Mouse (Mus musculus) testis, adult 2 months (tissue): ENCODE results near the gene Zmiz1. TPM values are rescaled to one million over a fixed set of nuclear protein-coding genes. Genes with fewer than 3 reads are reported as not detected.

Experiments used
- H3K27ac ChIP-seq: fragments of 200-500 bp; 2 replicates; pipeline ENCODE4 v1.5.1; 2012; ENCODE audit warnings: low read depth, low read length; ENCODE audit not compliant: control insufficient read depth, insufficient read depth
- H3K27me3 ChIP-seq: fragments of 200-500 bp; 2 replicates; pipeline ENCODE4 v1.6.1; 2012; ENCODE audit warnings: mild to moderate bottlenecking, low read length, moderate library complexity; ENCODE audit not compliant: control insufficient read depth, insufficient read depth
- H3K36me3 ChIP-seq: fragments of 200-500 bp; 2 replicates; pipeline ENCODE4 v1.6.1; 2012; ENCODE audit warnings: mild to moderate bottlenecking, low read length; ENCODE audit not compliant: control insufficient read depth, insufficient read depth
- H3K4me1 ChIP-seq: fragments of 200-500 bp; 2 replicates; pipeline ENCODE4 v1.6.1; 2012; ENCODE audit warnings: low read length; ENCODE audit not compliant: control insufficient read depth, insufficient read depth
- H3K4me3 ChIP-seq: fragments of 200-500 bp; 2 replicates; pipeline ENCODE4 v1.5.1; 2012; ENCODE audit warnings: low read depth, mild to moderate bottlenecking, low read length, moderate library complexity, mixed read lengths; ENCODE audit not compliant: control insufficient read depth
- CTCF ChIP-seq: fragments of 200-500 bp; IDR thresholded peaks from 2 replicates; pipeline ENCODE4 v1.5.1; 2012; ENCODE audit warnings: low read depth, mild to moderate bottlenecking, inconsistent platforms, low read length, moderate library complexity; ENCODE audit not compliant: control insufficient read depth, insufficient read depth, insufficient replicate concordance
- POLR2A ChIP-seq: fragments of 200-500 bp; IDR thresholded peaks from 2 replicates; pipeline ENCODE4 v1.6.1; 2012; ENCODE audit warnings: low read depth, mild to moderate bottlenecking, inconsistent platforms, low read length, moderate library complexity; ENCODE audit not compliant: control insufficient read depth
- polyA plus RNA-seq: library from polyadenylated mRNA; depleted of rRNA; stranded (reverse); fragments of >200 nt; gene quantifications from 2 replicates; pipeline ENCODE4 v1.2.3, GENCODE M21; 2012

The Zmiz1 gene
- polyA plus RNA-seq, 1 experiment: 9.1 TPM

DNA sequence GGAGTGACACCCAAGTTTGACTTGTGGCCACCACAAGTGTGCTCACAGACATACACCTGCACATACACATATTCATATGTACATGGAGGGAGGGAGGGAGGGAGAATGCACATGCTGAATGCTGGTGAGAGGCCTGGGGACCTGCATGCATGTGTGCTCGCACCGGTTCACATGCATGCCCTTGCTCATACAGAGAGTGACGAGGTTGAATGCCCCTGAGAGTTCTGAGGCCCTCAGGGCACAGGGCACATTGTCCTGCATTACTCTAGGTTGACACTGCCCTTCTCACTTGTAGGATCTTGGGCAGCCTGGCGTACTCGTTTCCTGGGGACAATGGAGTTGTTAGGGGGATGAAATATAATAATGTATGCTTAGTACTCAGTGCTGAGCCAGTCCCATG lies 23.4 kb downstream of the Zmiz1 start:
- TF ChIP-seq CTCF (no peak), POLR2A (no peak)
- Histone ChIP-seq H3K4me3 (no peak overlapping the region), H3K27me3 (no peaks in the 10 kb centered on the region), H3K27ac (no peak overlapping the region), H3K36me3 (no peaks in the 10 kb centered on the region), H3K4me1 (peaks cover 2% of the 10 kb centered on the region)

DNA sequence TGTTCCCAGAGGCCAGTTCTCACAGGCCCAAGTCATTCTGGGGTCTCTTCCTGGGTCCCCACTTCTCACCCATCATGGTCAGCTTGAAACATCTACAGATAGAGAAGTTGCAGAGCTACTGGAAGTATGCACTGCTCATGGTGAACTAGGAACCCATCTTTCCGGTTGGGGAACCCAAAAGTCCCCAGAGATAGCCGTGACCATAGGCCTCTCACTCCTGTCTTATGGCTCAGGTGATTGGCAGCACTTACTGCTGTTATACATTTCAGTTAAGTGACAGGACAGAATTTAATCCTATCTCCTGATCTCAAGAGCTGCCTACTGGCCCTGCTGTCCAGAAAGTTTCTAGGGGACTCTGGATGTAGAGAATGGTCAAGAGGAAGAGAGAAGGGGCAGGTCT lies 24.3 kb downstream of the Zmiz1 start:
- Histone ChIP-seq H3K27me3 (no peaks in the 10 kb centered on the region), H3K36me3 (no peaks in the 10 kb centered on the region), H3K4me3 (no peak overlapping the region), H3K4me1 (peaks cover 2% of the 10 kb centered on the region), H3K27ac (no peak overlapping the region)
- TF ChIP-seq CTCF (no peak), POLR2A (no peak)

DNA sequence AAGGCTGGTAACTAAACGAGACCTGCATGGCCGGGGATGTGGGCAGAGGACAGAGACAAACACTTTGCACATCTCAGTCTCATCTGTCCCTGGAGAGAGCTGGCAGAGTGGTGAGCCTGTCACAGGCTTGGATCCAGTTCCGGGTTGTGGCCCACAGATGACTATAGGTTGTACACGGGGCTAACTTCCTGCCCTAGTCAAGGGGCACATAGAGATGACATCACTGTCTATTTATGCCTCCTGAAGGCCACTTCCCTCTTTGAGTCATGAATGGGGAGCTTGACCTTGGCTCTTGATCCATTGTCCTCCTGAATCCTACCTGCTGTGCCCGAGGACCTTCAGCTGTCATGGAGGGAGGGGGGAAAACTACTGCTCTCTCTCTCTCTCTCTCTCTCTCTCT lies 25.1 kb downstream of the Zmiz1 start:
- H3K4me3 ChIP-seq: no peak overlapping the region
- H3K27me3 ChIP-seq: no peaks in the 10 kb centered on the region
- TF ChIP-seq POLR2A (no peak), CTCF (no peak)
- H3K27ac ChIP-seq: no peak overlapping the region
- no peaks in the 10 kb centered on the region for H3K36me3 ChIP-seq
- peaks cover 2% of the 10 kb centered on the region for H3K4me1 ChIP-seq

DNA sequence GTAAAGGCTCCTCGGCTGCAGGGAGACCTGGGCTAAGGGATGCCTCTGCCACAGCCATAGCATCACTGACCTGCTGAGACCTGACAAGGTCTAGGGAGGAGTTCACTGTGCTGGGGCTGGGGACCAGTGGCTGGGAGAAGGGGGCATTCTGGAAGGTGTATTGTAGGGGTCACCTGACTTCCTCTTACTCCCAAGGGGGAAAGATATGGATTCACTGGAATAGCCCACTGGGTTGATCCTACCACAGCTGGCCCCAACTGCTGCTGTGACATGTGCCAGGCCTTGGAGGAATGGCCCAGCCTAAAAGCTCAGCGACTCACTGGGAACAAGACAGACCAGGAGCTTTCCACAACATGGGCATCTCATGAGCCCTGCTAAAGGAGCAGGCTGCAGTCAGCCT lies 27.2 kb downstream of the Zmiz1 start:
- Histone ChIP-seq H3K27ac (no peak overlapping the region), H3K4me3 (no peak overlapping the region), H3K27me3 (no peaks in the 10 kb centered on the region), H3K4me1 (no peaks in the 10 kb centered on the region; the same call in none of the 2 replicates), H3K36me3 (no peaks in the 10 kb centered on the region)
- no peak for TF ChIP-seq CTCF
- TF ChIP-seq POLR2A: no peak

DNA sequence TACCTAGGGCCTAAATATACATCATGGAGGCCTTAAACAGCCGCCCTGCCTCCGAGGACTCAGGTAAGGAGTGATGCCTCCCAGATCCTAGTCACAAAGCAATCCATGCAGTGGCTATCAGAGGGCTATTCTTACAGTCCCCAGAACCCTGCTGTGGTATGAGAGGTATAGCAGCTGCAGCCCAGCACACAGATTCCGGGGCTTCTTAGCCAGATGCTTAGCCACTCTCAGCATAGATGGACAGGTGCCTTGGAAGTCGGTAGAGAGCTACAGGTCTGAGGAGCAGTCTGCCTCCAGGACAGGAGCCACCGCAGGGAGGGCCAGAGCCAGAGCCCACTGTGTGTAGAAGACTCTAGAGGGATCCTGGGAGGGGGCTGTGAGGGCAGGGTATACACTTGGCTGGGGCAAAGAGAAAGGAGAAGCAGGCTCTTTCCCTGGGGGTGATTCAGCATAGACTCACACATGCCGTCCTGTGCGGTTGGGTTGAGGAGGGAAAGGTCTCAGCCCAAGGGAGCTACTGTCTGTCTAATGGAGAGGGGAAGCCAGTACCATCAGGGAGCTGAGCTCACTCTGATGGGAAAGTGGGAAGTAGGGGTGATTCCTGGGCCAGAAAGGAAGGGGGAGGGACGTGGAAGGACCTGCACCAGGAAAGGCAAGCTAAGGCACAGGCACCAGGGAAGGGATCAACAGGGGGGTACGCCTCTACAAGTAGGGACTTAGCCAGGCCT lies 27.9 kb downstream of the Zmiz1 start:
- no peak overlapping the region for H3K27ac ChIP-seq
- no peak for TF ChIP-seq POLR2A
- no peak for TF ChIP-seq CTCF
- H3K36me3 ChIP-seq: no peaks in the 10 kb centered on the region
- no peaks in the 10 kb centered on the region for H3K27me3 ChIP-seq
- H3K4me1 ChIP-seq: no peaks in the 10 kb centered on the region; the same call in none of the 2 replicates
- H3K4me3 ChIP-seq: no peak overlapping the region

DNA sequence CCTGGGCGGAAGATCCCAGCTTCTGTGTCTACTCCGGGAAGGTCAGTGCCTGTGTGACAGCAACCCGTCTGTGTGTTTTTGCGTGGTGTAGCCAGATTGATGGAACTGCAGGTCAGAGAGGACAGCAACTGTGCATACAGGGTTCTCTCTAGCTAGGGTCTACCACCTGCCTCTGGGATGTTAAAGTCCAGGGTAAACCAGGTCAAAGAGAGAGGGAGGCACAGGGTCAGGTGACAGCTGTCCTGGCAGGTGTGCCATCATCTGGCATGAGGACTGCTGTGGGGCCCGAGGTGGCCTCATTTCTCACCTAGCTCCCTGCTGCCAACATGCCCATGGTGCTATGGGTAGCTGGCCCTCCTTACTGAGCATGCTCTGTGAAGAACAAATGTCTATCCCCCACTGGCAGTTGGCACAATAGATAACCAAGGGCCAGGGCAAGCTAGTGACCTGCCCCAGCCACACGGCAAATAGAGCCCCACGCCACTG lies 28.5 kb downstream of the Zmiz1 start:
- Histone ChIP-seq H3K27me3 (no peaks in the 10 kb centered on the region), H3K4me1 (no peaks in the 10 kb centered on the region; the same call in none of the 2 replicates), H3K36me3 (no peaks in the 10 kb centered on the region), H3K4me3 (no peak overlapping the region), H3K27ac (no peak overlapping the region)
- TF ChIP-seq CTCF (no peak), POLR2A (no peak)

DNA sequence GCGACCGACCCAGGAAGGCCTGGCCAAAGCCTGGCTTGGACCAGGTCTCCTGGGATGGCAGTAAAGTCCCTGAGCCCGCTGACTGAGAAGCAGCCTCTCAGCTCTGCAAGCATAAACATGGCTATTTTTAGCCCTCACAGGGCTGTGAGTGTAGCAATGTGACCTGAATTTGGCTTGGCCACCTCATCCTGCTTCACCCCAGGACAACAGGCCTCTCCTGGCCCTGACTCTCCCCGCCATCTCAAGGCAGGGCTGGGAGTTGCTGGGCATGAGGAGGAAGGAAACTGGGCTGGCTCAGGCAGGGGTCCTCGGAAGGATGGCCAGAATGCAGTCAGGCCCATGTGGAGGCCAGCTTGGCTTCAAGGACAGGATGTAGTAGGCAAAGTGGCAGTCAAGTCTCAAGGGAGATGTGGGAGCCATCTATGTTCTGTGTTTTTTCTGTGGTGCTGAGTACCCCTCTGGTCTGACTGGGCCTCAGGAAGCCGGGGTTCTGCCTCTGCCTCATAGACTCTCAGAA lies 29.2 kb downstream of the Zmiz1 start:
- TF ChIP-seq CTCF: no peak
- TF ChIP-seq POLR2A: no peak
- no peaks in the 10 kb centered on the region for H3K27me3 ChIP-seq
- H3K36me3 ChIP-seq: no peaks in the 10 kb centered on the region
- H3K27ac ChIP-seq: no peak overlapping the region
- no peaks in the 10 kb centered on the region; the same call in none of the 2 replicates for H3K4me1 ChIP-seq
- H3K4me3 ChIP-seq: no peak overlapping the region
